Mouse (Mus musculus): ENCODE data around the gene Ankfn1. TPM values are rescaled to one million over a fixed set of nuclear protein-coding genes. Genes with fewer than 3 reads are reported as not detected.

Gene Ankfn1
- polyA plus RNA-seq, 1 experiment from 2014 or later, result 1.8 TPM

DNA sequence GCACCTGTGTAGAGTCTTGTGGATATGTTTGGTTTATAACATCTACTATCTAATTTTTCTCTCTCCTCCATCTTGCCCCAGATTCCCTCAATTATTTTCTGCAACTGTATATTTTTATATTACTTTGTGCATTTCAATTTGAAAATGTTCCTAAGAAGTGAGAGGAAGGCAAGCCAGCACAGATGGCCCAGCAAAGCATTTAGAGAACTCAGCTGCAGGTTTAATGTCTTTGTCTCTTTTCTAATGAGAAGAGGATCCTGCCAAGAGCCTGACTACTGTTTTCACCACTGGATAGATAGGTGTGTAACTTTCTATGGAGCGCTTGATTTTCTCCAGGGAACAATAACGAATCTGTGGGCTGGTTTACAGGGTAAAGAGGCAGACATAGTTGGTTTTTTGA lies 161.6 kb downstream of the Ankfn1 start:
- WGBS, result 81% methylated on average over 2 of the region's 2 CpGs
- Histone ChIP-seq H3K4me3 (replicated peaks) (no peak overlapping the region), H3K9me3 (replicated peaks) (no peaks in the 10 kb centered on the region), H3K4me1 (no peaks in the 10 kb centered on the region), H3K36me3 (no peaks in the 10 kb centered on the region), H3K27me3 (0 out of 2 replicates have a peak, but pooled peaks cover 3% of the 10 kb centered on the region), H3K27ac (replicated peaks) (no peak overlapping the region), H3K9ac (no peak overlapping the region), H3K4me2 (replicated peaks) (no peak overlapping the region)
- ATAC-seq (ENCODE audit: insufficient number of reproducible peaks, low FRiP score, low TSS enrichment, low read depth), result no peak

DNA sequence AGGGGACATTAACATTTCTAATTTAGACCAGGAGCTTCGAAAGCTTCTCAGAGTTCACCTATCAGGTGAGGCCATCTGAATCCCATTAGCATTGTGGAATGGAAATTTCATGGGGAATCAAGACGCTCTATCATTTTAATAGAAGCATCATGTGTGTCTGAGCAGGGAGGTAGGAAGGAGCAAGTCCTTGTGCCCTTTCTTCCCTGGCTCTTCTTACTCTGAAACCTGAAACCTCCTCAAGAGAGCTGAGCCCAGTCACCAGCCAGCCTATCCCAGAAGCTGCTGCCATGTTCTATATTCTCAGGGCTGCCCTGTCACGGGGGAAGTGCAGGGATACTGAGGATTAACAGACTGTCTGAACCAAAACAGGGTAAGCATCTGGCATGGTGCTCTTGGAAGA lies 165.9 kb downstream of the Ankfn1 start:
- no peak overlapping the region for H3K4me3 ChIP-seq (replicated peaks)
- no peak overlapping the region for H3K4me2 ChIP-seq (replicated peaks)
- H3K9me3 ChIP-seq (replicated peaks), result no peaks in the 10 kb centered on the region
- ATAC-seq (ENCODE audit: insufficient number of reproducible peaks, low FRiP score, low TSS enrichment, low read depth), result no peak
- H3K4me1 ChIP-seq, result peaks cover 7% of the 10 kb centered on the region; the same call in 1 of the 2 replicates
- H3K9ac ChIP-seq, result no peak overlapping the region
- WGBS, result 33% methylated on average over 3 of the region's 3 CpGs
- H3K27me3 ChIP-seq, result 0 out of 2 replicates have a peak, but pooled peaks cover 3% of the 10 kb centered on the region
- H3K36me3 ChIP-seq, result no peaks in the 10 kb centered on the region
- H3K27ac ChIP-seq (replicated peaks), result no peak overlapping the region

DNA sequence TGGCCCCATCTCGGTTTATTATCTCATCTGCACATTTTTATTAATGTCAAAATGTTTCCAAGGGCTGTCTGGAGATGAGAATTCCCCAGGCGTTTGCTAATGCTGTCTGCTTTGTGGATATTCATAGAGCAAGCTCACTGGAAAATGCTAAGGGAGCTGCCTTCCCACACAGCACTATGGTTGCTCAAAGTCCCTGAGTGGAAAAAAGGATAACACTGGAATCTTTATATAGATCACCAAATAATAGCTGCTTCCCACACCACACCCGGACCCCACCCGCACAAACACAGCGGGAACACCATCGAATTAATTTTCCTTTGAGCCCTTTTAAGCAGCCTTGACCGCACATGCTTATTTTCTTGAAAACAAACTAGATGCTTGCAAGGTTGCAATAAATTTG lies 169.4 kb downstream of the Ankfn1 start:
- H3K4me2 ChIP-seq (replicated peaks), result no peak overlapping the region
- H3K27me3 ChIP-seq, result no peaks in the 10 kb centered on the region
- peaks cover 7% of the 10 kb centered on the region; the same call in 1 of the 2 replicates for H3K4me1 ChIP-seq
- no peak overlapping the region for H3K9ac ChIP-seq
- ATAC-seq (ENCODE audit: insufficient number of reproducible peaks, low FRiP score, low TSS enrichment, low read depth), result no peak
- H3K36me3 ChIP-seq, result no peaks in the 10 kb centered on the region
- H3K4me3 ChIP-seq (replicated peaks), result no peak overlapping the region
- no peaks in the 10 kb centered on the region for H3K9me3 ChIP-seq (replicated peaks)
- WGBS, result 73% methylated on average over 7 of the region's 7 CpGs
- H3K27ac ChIP-seq (replicated peaks), result no peak overlapping the region

DNA sequence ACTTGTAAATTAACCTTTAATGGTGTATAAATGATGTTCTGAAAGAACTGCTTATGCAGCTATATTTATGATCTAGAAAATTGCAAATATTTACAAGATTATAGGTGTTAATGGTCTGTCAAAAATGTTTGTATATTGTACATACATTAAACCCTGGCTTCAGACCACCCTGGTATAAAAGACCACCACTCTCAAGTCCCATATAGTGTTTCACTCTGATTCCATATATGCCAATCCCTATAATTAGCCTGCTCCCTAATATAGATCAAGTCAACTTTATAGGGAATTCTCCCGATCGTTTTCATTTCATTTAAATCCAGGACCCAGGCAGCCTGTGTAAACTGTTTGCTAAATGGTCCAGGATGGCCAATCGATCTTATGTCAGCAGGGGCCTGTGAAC lies 170.2 kb downstream of the Ankfn1 start:
- no peak for ATAC-seq (ENCODE audit: insufficient number of reproducible peaks, low FRiP score, low TSS enrichment, low read depth)
- H3K27me3 ChIP-seq, result no peaks in the 10 kb centered on the region
- H3K4me2 ChIP-seq (replicated peaks), result no peak overlapping the region
- peaks cover 7% of the 10 kb centered on the region; the same call in 1 of the 2 replicates for H3K4me1 ChIP-seq
- no peak overlapping the region for H3K9ac ChIP-seq
- 47% methylated on average over 3 of the region's 3 CpGs for WGBS
- H3K4me3 ChIP-seq (replicated peaks), result no peak overlapping the region
- no peaks in the 10 kb centered on the region for H3K9me3 ChIP-seq (replicated peaks)
- H3K27ac ChIP-seq (replicated peaks), result no peak overlapping the region
- H3K36me3 ChIP-seq, result no peaks in the 10 kb centered on the region

DNA sequence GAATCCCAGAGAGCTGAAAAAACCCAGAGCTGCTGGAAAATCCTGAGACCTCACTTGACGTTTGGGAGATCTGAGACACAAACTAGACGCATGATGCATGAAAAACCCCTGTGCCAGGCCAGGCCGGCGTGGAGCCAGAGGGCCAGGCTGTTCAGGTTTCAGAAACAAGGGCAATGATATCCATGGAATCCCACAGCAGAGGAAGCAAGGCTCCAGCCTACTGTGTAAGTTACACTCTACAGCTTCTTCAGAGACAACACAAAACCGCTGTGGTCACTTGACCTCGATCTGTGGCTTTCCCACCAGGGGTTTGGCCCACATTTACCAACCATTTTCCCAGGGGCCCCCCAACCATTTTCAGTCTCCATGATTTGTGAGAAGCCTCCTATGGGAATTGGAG lies 171.1 kb downstream of the Ankfn1 start:
- no peaks in the 10 kb centered on the region for H3K27me3 ChIP-seq
- H3K4me2 ChIP-seq (replicated peaks), result no peak overlapping the region
- H3K4me1 ChIP-seq, result peaks cover 7% of the 10 kb centered on the region; the same call in 1 of the 2 replicates
- no peak overlapping the region for H3K9ac ChIP-seq
- no peaks in the 10 kb centered on the region for H3K36me3 ChIP-seq
- H3K9me3 ChIP-seq (replicated peaks), result no peaks in the 10 kb centered on the region
- peak; percentile 65; the same call in 1 of the 2 replicates for ATAC-seq (ENCODE audit: insufficient number of reproducible peaks, low FRiP score, low TSS enrichment, low read depth)
- no peak overlapping the region for H3K27ac ChIP-seq (replicated peaks)
- WGBS, result 60% methylated on average over 6 of the region's 6 CpGs
- H3K4me3 ChIP-seq (replicated peaks), result no peak overlapping the region

DNA sequence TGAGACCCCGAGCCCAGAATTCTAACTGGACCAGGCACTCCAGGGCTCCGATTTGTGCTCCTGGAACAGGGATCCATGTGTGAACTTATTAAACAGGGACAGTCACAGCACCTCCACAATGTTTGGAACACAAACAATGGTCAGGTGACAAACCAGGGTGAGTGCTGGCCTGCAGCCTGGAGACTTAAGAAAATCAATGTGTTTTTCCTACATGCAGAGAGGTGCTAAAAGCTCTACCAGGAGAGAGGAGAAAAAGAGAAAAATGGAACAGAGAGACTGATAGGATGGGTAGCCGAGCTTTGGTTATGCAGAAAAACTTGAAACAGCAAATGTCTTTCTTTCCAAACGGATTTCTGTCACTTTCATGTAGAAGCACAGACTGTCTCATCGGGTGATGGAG lies 174.5 kb downstream of the Ankfn1 start:
- H3K4me2 ChIP-seq (replicated peaks), result no peak overlapping the region
- no peak overlapping the region for H3K9ac ChIP-seq
- no peak for ATAC-seq (ENCODE audit: insufficient number of reproducible peaks, low FRiP score, low TSS enrichment, low read depth)
- no peaks in the 10 kb centered on the region for H3K27me3 ChIP-seq
- H3K36me3 ChIP-seq, result no peaks in the 10 kb centered on the region
- no peaks in the 10 kb centered on the region for H3K9me3 ChIP-seq (replicated peaks)
- 88% methylated on average over 5 of the region's 5 CpGs for whole genome bisulfite sequencing
- no peak overlapping the region for H3K27ac ChIP-seq (replicated peaks)
- no peak overlapping the region for H3K4me3 ChIP-seq (replicated peaks)
- H3K4me1 ChIP-seq, result peaks cover 5% of the 10 kb centered on the region; the same call in 1 of the 2 replicates

DNA sequence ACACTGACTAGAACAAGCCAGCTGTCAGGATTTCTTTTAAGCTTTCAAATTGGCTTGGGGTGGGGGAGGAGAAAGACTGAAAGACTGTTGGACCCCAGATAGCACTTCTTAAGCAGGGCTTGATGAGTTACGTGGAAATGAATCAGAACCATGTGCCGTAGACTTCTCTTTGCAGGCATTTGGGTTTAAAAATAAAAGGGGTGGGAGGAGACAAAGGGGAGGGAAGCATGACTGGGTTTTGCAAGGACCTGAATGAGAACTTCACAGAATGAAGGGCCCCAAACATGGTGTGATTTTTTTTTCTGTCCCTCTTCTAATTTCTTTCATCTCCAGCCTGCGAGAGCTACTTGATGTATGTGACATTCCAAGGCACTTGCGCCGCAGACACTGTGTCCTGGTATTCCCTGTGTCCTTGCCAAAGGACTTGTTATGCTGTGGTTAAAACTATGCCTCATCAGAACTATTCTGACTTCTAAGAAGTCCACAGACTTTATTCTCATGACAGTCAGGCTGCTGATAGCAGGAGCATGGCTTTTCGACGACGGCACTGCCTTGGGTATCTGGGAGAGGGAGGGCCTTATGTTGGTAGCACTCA lies 176.4 kb downstream of the Ankfn1 start:
- 65% methylated on average over 8 of the region's 8 CpGs for WGBS
- H3K9ac ChIP-seq, result no peak overlapping the region
- no peaks in the 10 kb centered on the region for H3K36me3 ChIP-seq
- peaks cover 5% of the 10 kb centered on the region; the same call in 1 of the 2 replicates for H3K4me1 ChIP-seq
- ATAC-seq (ENCODE audit: insufficient number of reproducible peaks, low FRiP score, low TSS enrichment, low read depth), result no peak
- no peaks in the 10 kb centered on the region for H3K27me3 ChIP-seq
- H3K27ac ChIP-seq (replicated peaks), result no peak overlapping the region
- no peaks in the 10 kb centered on the region for H3K9me3 ChIP-seq (replicated peaks)
- no peak overlapping the region for H3K4me2 ChIP-seq (replicated peaks)
- H3K4me3 ChIP-seq (replicated peaks), result no peak overlapping the region

DNA sequence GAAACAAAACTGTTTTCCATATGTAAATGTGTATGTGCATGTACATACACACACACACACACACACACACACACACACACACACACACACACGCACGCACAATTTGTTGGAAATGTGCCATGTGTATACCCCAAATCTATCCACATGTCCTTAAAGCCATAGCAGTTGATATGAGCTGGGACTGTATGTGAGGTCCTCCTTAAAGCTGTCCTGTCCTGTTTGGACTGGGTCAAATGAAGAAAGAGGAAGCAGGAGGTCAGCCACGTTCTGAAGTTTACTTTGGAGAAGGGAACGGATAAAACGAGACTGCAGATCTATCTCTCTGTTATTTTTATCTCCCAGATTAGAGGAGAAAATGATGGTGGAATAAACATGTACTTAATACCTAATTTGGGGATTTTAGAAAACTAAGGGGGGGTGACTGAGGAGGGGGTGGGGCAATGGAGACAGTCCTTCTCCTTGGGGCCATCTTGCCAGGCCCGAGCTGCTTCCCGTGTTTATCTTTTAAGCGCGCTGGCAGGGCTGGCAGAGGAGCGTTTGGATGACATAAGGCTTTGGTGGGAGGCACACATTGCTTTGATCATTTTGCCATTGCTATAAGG lies 187.1 kb downstream of the Ankfn1 start:
- Histone ChIP-seq H3K36me3 (no peaks in the 10 kb centered on the region), H3K27ac (replicated peaks) (no peak overlapping the region), H3K4me2 (replicated peaks) (no peak overlapping the region), H3K27me3 (no peaks in the 10 kb centered on the region), H3K4me1 (no peaks in the 10 kb centered on the region), H3K9ac (no peak overlapping the region), H3K4me3 (replicated peaks) (no peak overlapping the region), H3K9me3 (replicated peaks) (no peaks in the 10 kb centered on the region)
- ATAC-seq (ENCODE audit: insufficient number of reproducible peaks, low FRiP score, low TSS enrichment, low read depth), result no peak
- WGBS, result 74% methylated on average over 10 of the region's 10 CpGs

DNA sequence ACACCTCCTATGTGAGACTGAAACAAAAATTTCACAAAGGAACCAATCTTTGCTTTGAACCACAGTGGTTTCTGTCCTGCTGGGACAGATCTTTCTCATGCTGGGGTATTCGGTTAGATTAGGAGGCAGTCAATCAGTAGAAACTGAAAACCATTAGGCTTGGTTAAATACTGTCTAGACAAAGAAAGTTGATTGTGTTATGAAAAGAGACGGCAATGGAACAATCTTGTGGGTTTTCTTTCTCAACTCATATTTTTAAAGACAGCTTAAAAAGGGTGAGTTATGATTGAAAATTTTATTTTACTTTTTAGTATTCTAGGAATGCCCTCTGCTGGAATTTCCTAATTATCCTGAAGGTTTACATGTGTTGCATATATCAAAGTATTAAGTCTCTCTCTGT lies 191.1 kb downstream of the Ankfn1 start:
- no peak overlapping the region for H3K27ac ChIP-seq (replicated peaks)
- no peak for ATAC-seq (ENCODE audit: insufficient number of reproducible peaks, low FRiP score, low TSS enrichment, low read depth)
- H3K4me3 ChIP-seq (replicated peaks), result no peak overlapping the region
- no peaks in the 10 kb centered on the region for H3K4me1 ChIP-seq
- H3K9ac ChIP-seq, result no peak overlapping the region
- no peak overlapping the region for H3K4me2 ChIP-seq (replicated peaks)
- H3K27me3 ChIP-seq, result no peaks in the 10 kb centered on the region
- no peaks in the 10 kb centered on the region for H3K9me3 ChIP-seq (replicated peaks)
- no peaks in the 10 kb centered on the region for H3K36me3 ChIP-seq
- 47% methylated on average over 2 of the region's 2 CpGs for WGBS

DNA sequence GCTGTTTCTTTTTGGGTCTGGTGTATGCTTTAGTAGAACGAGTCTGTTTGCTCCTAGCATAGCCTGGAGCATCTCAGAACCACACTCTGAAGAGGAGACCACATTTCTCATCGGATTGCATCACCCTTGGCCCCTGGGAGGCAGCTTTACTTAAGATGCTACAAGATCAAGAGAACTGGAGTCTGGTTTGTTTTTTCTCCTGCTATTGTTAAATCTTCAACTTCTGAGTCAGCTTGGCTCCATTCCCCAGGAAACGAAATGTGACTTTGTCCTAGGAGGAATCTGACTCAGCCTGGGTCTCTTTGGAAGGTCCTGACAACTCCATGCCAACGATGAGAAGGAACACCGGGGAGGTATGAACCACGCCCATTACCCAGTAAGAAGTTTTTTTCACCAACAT lies 197.6 kb downstream of the Ankfn1 start:
- no peak overlapping the region for H3K9ac ChIP-seq
- 50% methylated on average over 6 of the region's 6 CpGs for WGBS
- H3K27me3 ChIP-seq, result no peaks in the 10 kb centered on the region
- no peak for ATAC-seq (ENCODE audit: insufficient number of reproducible peaks, low FRiP score, low TSS enrichment, low read depth)
- no peaks in the 10 kb centered on the region for H3K9me3 ChIP-seq (replicated peaks)
- no peak overlapping the region for H3K4me2 ChIP-seq (replicated peaks)
- no peak overlapping the region for H3K4me3 ChIP-seq (replicated peaks)
- H3K4me1 ChIP-seq, result no peaks in the 10 kb centered on the region; the same call in 1 of the 2 replicates
- H3K27ac ChIP-seq (replicated peaks), result no peak overlapping the region
- no peaks in the 10 kb centered on the region for H3K36me3 ChIP-seq

DNA sequence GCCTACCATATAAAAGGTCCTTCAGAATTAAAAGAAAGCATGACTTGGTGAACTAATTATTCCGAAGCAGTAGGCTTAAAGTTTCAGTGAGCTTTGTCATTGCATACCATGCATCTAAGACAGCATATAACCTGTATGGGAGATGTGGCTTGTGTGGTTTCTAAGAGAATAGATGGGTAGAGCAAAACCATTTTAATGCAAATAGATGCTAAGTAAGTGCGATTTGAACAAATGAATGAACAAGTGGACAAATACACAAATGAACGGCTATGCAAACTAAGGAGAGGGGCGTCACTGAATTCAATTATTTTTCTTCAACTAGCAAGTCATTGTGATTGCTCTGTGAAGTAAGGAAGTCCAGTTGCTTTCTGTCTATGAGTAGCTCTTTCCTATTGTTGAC lies 198.3 kb downstream of the Ankfn1 start:
- Histone ChIP-seq H3K4me1 (no peaks in the 10 kb centered on the region; the same call in 1 of the 2 replicates), H3K27ac (replicated peaks) (no peak overlapping the region), H3K4me3 (replicated peaks) (no peak overlapping the region), H3K36me3 (no peaks in the 10 kb centered on the region), H3K4me2 (replicated peaks) (no peak overlapping the region), H3K9ac (no peak overlapping the region), H3K27me3 (no peaks in the 10 kb centered on the region), H3K9me3 (replicated peaks) (no peaks in the 10 kb centered on the region)
- WGBS, result 84% methylated on average over 4 of the region's 4 CpGs
- ATAC-seq (ENCODE audit: insufficient number of reproducible peaks, low FRiP score, low TSS enrichment, low read depth), result no peak

Measured in embryonic facial prominence, embryonic 15.5 days (tissue).